Mouse (Mus musculus) megakaryocyte, embryonic 14.5 days (primary cell): ENCODE data around the gene Gzmm.

ENCODE experiments used
- FLI1 ChIP-seq: IDR thresholded peaks from 2 replicates; pipeline ENCODE4 v1.6.1; 2012; ENCODE audit warnings: low read length, inconsistent platforms, mixed read lengths
- GATA1 ChIP-seq: IDR thresholded peaks from 3 replicates; pipeline ENCODE4 v1.6.1; 2012; ENCODE audit warnings: mixed read lengths, low read length, inconsistent platforms, borderline replicate concordance

GRCm38 (mm10) chr10:79689178-79689577 lies 358 bp downstream of the Gzmm start:
- no peak for TF ChIP-seq GATA1
- TF ChIP-seq FLI1 = no peak
